Mouse (Mus musculus): ENCODE results near the gene Myl9. TPM values are rescaled to one million over a fixed set of nuclear protein-coding genes. Genes with fewer than 3 reads are reported as not detected.
A peak's percentile ranks its signal among the peaks of the same experiment; 100 is the strongest.

Gene Myl9
- total and polyA plus RNA-seq, 3 experiments, result 1.2 to 1.3 TPM; not detected in 1

DNA sequence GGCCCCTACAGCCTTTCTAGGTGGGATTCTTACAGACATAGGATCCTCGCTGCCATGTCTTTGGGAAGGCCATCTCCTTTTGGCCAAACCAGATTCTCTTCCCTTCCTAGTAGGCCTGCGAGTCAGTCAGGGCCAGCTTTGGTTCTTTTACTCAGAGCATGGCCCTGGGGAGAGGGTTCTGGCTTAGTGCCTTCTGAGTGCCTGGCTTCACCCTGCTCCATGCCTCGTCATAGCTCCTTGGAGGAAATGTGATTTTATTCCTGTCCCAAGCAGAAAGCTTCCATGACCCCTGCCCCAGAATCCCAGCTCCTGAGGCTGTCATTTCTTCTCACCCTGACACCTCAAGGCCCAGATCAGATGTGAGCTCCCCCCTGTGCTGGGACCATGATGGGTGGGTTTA, 27.9 kb upstream of the Myl9 start:
- H3K9me3 ChIP-seq (replicated peaks; ENCODE audit: insufficient read depth, low read length), result no peaks in the 10 kb centered on the region
- H3K4me1 ChIP-seq (ENCODE audit: control insufficient read depth in 1 of 2, insufficient read depth in 2 of 2, low read length in 2 of 2), result peaks cover 8 to 18% of the 10 kb centered on the region in 2 experiments
- no peaks in the 10 kb centered on the region for H3K27me3 ChIP-seq (ENCODE audit: control insufficient read depth in 1 of 2, insufficient read depth in 2 of 2, low read length in 2 of 2)
- TF ChIP-seq CTCF (IDR thresholded peaks at IDR 0.05 in 2 of 3, conservative IDR thresholded peaks at IDR 0.05 in 1 of 3; ENCODE audit: control insufficient read depth in 1 of 3, insufficient read depth in 1 of 3, low read depth in 2 of 3, low read length in 3 of 3, poor library complexity in 1 of 3, severe bottlenecking in 1 of 3), result no peak
- TF ChIP-seq ETS1 (IDR thresholded peaks at IDR 0.05; ENCODE audit: low read depth, low read length), result no peak
- TF ChIP-seq USF1 (IDR thresholded peaks at IDR 0.05; ENCODE audit: low read depth, low read length), result no peak
- TF ChIP-seq TCF12 (IDR thresholded peaks at IDR 0.05; ENCODE audit: low read depth, low read length), result no peak
- TF ChIP-seq MYB (IDR thresholded peaks at IDR 0.05; ENCODE audit: low read depth, low read length), result no peak
- TF ChIP-seq CHD1 (IDR thresholded peaks at IDR 0.05; ENCODE audit: low read depth, low read length), result no peak
- no peak for TF ChIP-seq E2F4 (IDR thresholded peaks at IDR 0.05; ENCODE audit: borderline replicate concordance, low read depth, low read length)
- TF ChIP-seq JUND (IDR thresholded peaks at IDR 0.05; ENCODE audit: low read depth, low read length), result no peak
- no peak for TF ChIP-seq MYC (IDR thresholded peaks at IDR 0.05; ENCODE audit: low read depth, low read length)
- no peak for TF ChIP-seq ELF1 (IDR thresholded peaks at IDR 0.05; ENCODE audit: low read depth, low read length)
- TF ChIP-seq ZC3H11A (IDR thresholded peaks at IDR 0.05; ENCODE audit: low read depth, low read length), result no peak
- TF ChIP-seq NELFE (IDR thresholded peaks at IDR 0.05; ENCODE audit: low read depth, low read length), result no peak
- TF ChIP-seq HCFC1 (IDR thresholded peaks at IDR 0.05; ENCODE audit: low read depth, low read length), result no peak
- TF ChIP-seq EP300 (IDR thresholded peaks at IDR 0.05; ENCODE audit: low read depth in 1 of 2, low read length in 2 of 2), result no peak
- no peak for TF ChIP-seq ZMIZ1 (IDR thresholded peaks at IDR 0.05; ENCODE audit: low read depth, low read length)
- no peak overlapping the region for H3K4me3 ChIP-seq (ENCODE audit: control insufficient read depth in 1 of 2, insufficient read depth in 1 of 2, low read depth in 2 of 2, low read length in 2 of 2)
- no peak overlapping the region for H3K27ac ChIP-seq (ENCODE audit: control insufficient read depth, low read depth, low read length)
- no peak for DNase-seq (ENCODE audit: low read depth, low spot score)
- peaks cover 0 to 9% of the 10 kb centered on the region in 2 experiments; a peak in 2 of 4 replicates for H3K36me3 ChIP-seq (ENCODE audit: control insufficient read depth in 1 of 2, insufficient read depth in 2 of 2, low read length in 2 of 2)
- H3K9ac ChIP-seq (ENCODE audit: control insufficient read depth, low read depth, low read length, poor library complexity, severe bottlenecking), result no peak overlapping the region
- H3K79me2 ChIP-seq (ENCODE audit: control insufficient read depth, insufficient read depth, low read length, poor library complexity), result no peaks in the 10 kb centered on the region

- Histone ChIP-seq H3K4me3 (ENCODE audit: control insufficient read depth in 1 of 2, insufficient read depth in 1 of 2, low read depth in 2 of 2, low read length in 2 of 2) (peak overlapping the region in 1 of 2 experiments; percentile 0; a peak in 2 of 4 replicates), H3K9ac (ENCODE audit: control insufficient read depth, low read depth, low read length, poor library complexity, severe bottlenecking) (peak overlapping the region; percentile 34), H3K27me3 (ENCODE audit: control insufficient read depth in 1 of 2, insufficient read depth in 2 of 2, low read length in 2 of 2) (no peaks in the 10 kb centered on the region), H3K27ac (ENCODE audit: control insufficient read depth, low read depth, low read length) (peak overlapping the region; percentile 84), H3K36me3 (ENCODE audit: control insufficient read depth in 1 of 2, insufficient read depth in 2 of 2, low read length in 2 of 2) (peaks cover 0 to 13% of the 10 kb centered on the region in 2 experiments; a peak in 3 of 4 replicates), H3K4me1 (ENCODE audit: control insufficient read depth in 1 of 2, insufficient read depth in 2 of 2, low read length in 2 of 2) (peaks cover 13 to 19% of the 10 kb centered on the region in 2 experiments), H3K9me3 (replicated peaks; ENCODE audit: insufficient read depth, low read length) (no peaks in the 10 kb centered on the region), H3K79me2 (ENCODE audit: control insufficient read depth, insufficient read depth, low read length, poor library complexity) (no peaks in the 10 kb centered on the region)
- DNase-seq (ENCODE audit: low read depth, low spot score), result peak; percentile 93
- TF ChIP-seq ZNF384 (IDR thresholded peaks at IDR 0.05; ENCODE audit: low read depth, low read length), result no peak
- TF ChIP-seq MAX (IDR thresholded peaks at IDR 0.05; ENCODE audit: low read length), result no peak
- no peak for TF ChIP-seq USF1 (IDR thresholded peaks at IDR 0.05; ENCODE audit: low read depth, low read length)
- TF ChIP-seq USF2 (IDR thresholded peaks at IDR 0.05; ENCODE audit: borderline replicate concordance in 1 of 2, insufficient read depth in 1 of 2, low read depth in 1 of 2, low read length in 2 of 2), result no peak
- TF ChIP-seq POLR2A (IDR thresholded peaks at IDR 0.05; ENCODE audit: control insufficient read depth in 1 of 2, insufficient read depth in 1 of 2, low read depth in 1 of 2, low read length in 2 of 2, poor library complexity in 1 of 2), result 0 out of 4 replicates have a peak, but pooled peaks of 1 of the 2 experiments have one; percentile 30
- TF ChIP-seq ZKSCAN1 (IDR thresholded peaks at IDR 0.05; ENCODE audit: low read depth, low read length), result no peak
- TF ChIP-seq ZC3H11A (IDR thresholded peaks at IDR 0.05; ENCODE audit: low read depth, low read length), result no peak
- no peak for TF ChIP-seq MYB (IDR thresholded peaks at IDR 0.05; ENCODE audit: low read depth, low read length)
- TF ChIP-seq MYC (IDR thresholded peaks at IDR 0.05; ENCODE audit: low read depth, low read length), result 0 out of 2 replicates have a peak, but pooled peaks have one; percentile 58
- TF ChIP-seq SMC3 (IDR thresholded peaks at IDR 0.05; ENCODE audit: low read depth, low read length), result no peak
- no peak for TF ChIP-seq MAFK (IDR thresholded peaks at IDR 0.05; ENCODE audit: borderline replicate concordance, low read depth, low read length)
- no peak for TF ChIP-seq JUND (IDR thresholded peaks at IDR 0.05; ENCODE audit: low read depth, low read length)
- no peak for TF ChIP-seq CTCF (IDR thresholded peaks at IDR 0.05 in 2 of 3, conservative IDR thresholded peaks at IDR 0.05 in 1 of 3; ENCODE audit: control insufficient read depth in 1 of 3, insufficient read depth in 1 of 3, low read depth in 2 of 3, low read length in 3 of 3, poor library complexity in 1 of 3, severe bottlenecking in 1 of 3)
- TF ChIP-seq POLR2AphosphoS2 (IDR thresholded peaks at IDR 0.05; ENCODE audit: low read length), result no peak
- no peak; the same call in 1 of the 2 replicates for TF ChIP-seq SIN3A (IDR thresholded peaks at IDR 0.05; ENCODE audit: low read length)
- TF ChIP-seq ELF1 (IDR thresholded peaks at IDR 0.05; ENCODE audit: low read depth, low read length), result peak; percentile 37; the same call in 1 of the 2 replicates
- TF ChIP-seq MAZ (IDR thresholded peaks at IDR 0.05; ENCODE audit: low read depth, low read length), result no peak
- TF ChIP-seq MXI1 (IDR thresholded peaks at IDR 0.05; ENCODE audit: low read depth, low read length), result no peak
- no peak for TF ChIP-seq E2F4 (IDR thresholded peaks at IDR 0.05; ENCODE audit: borderline replicate concordance, low read depth, low read length)
- peak; percentile 99 for TF ChIP-seq UBTF (IDR thresholded peaks at IDR 0.05; ENCODE audit: borderline replicate concordance, insufficient read depth, low read depth, low read length)
- no peak for TF ChIP-seq CHD1 (IDR thresholded peaks at IDR 0.05; ENCODE audit: low read depth, low read length)
- peak; percentile 54 for TF ChIP-seq GATA1 (IDR thresholded peaks at IDR 0.05; ENCODE audit: low read depth, low read length)
- no peak for TF ChIP-seq KAT2A (conservative IDR thresholded peaks at IDR 0.05; ENCODE audit: low read depth, low read length)
- no peak for TF ChIP-seq CHD2 (IDR thresholded peaks at IDR 0.05; ENCODE audit: low read length)
Observed at GRCm38 (mm10) chr2:156749687-156750086, 25.5 kb upstream of the Myl9 start.
